Mouse (Mus musculus) cortical plate, adult 2 months (tissue): ENCODE results near the gene Otof.
A peak's percentile ranks its signal among the peaks of the same experiment; 100 is the strongest.

ENCODE experiments used
- CTCF ChIP-seq: fragments of 200-500 bp; IDR thresholded peaks from 2 replicates; pipeline ENCODE4 v1.5.1; 2011; ENCODE audit warnings: mild to moderate bottlenecking, control low read depth, low read length; ENCODE audit not compliant: insufficient read depth; ENCODE audit errors: extremely low read depth
- POLR2A ChIP-seq: fragments of 200-500 bp; IDR thresholded peaks from 2 replicates; pipeline ENCODE4 v1.6.1; 2011; ENCODE audit warnings: mild to moderate bottlenecking, low read length, control low read depth; ENCODE audit not compliant: insufficient read depth; ENCODE audit errors: extremely low read depth

GRCm38 (mm10) chr5:30476534-30476933 is 14.8 kb upstream of the Otof start:
- peak; percentile 93 for TF ChIP-seq CTCF
- TF ChIP-seq POLR2A = no peak
